Mouse (Mus musculus): ENCODE data around the gene Zfp943. TPM values are rescaled to one million over a fixed set of nuclear protein-coding genes. Genes with fewer than 3 reads are reported as not detected.
"Not testable (repeated sequence)": the region's sequence is repeated elsewhere in the genome, so short reads cannot be mapped to it uniquely, and the experiment has no call there.

Gene Zfp943
- polyA plus RNA-seq, 1 experiment from 2014 or later = 4.8 TPM

GRCm38 (mm10) chr17:22083224-22083623, 120.9 kb downstream of the Zfp943 start:
- H3K27ac ChIP-seq (ENCODE audit: low read depth); ATAC-seq; H3K36me3 ChIP-seq (replicated peaks; ENCODE audit: insufficient read depth, low read length); H3K27me3 ChIP-seq (ENCODE audit: insufficient read depth, low read length); H3K4me1 ChIP-seq (ENCODE audit: insufficient read depth); H3K4me3 ChIP-seq (ENCODE audit: low read depth, low read length); H3K4me2 ChIP-seq (ENCODE audit: low read depth, low read length); H3K9me3 ChIP-seq (ENCODE audit: low read length); H3K9ac ChIP-seq (replicated peaks): not testable (repeated sequence)
- 22% methylated on average over 3 of the region's 3 CpGs for WGBS (ENCODE audit: insufficient replicate concordance)
- DNase-seq = peak; percentile 20
- TF ChIP-seq CTCF (IDR thresholded peaks at IDR 0.05; ENCODE audit: low read depth) = peak; percentile 68

DNA sequence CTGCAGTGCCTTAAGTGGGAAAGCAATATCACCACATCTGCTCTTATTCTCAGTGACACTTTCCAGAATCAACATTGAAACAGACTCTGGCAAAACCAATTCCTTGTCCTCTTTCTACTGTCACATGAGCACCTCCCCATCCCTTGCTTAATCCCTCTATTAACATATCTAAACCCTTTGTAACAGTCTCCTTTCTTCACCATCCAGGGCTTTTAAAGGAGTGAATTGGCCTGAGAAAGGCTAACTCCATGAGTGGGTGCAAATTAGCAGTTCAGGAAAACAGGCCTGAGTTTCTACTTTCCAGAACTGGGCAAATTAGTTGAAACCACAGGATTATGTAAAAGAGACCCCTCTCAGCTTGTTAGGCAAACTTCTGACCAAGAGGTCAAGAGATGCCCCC, 156.4 kb downstream of the Zfp943 start:
- no peaks in the 10 kb centered on the region for H3K9me3 ChIP-seq (ENCODE audit: low read length)
- no peak overlapping the region for H3K27ac ChIP-seq (ENCODE audit: low read depth)
- H3K27me3 ChIP-seq (ENCODE audit: insufficient read depth, low read length) = no peaks in the 10 kb centered on the region
- DNase-seq (no peak), ATAC-seq (no peak)
- no peak for TF ChIP-seq EP300 (IDR thresholded peaks at IDR 0.05; ENCODE audit: low read depth)
- no peak for TF ChIP-seq CTCF (IDR thresholded peaks at IDR 0.05; ENCODE audit: low read depth)
- no peak overlapping the region for H3K4me2 ChIP-seq (ENCODE audit: low read depth, low read length)
- H3K9ac ChIP-seq (replicated peaks) = no peak overlapping the region
- no peak overlapping the region for H3K4me3 ChIP-seq (ENCODE audit: low read depth, low read length)
- H3K4me1 ChIP-seq (ENCODE audit: insufficient read depth) = no peaks in the 10 kb centered on the region
- no peaks in the 10 kb centered on the region for H3K36me3 ChIP-seq (replicated peaks; ENCODE audit: insufficient read depth, low read length)

Other genes starting within 250 kb of the Zfp943 start
- 1.4 and 1.6 TPM in 2 replicates for gene Zfp229, start 231.8 kb upstream of the Zfp943 start, polyA plus RNA-seq (2015; fragmentation: Nextera tagmentation; extraction: Ambion mirVana)
- 1.2 and 1.4 TPM in 2 replicates for gene Zfp820, start 116.8 kb upstream of the Zfp943 start, polyA plus RNA-seq (2015; fragmentation: Nextera tagmentation; extraction: Ambion mirVana)
- gene Zfp995, start 52.6 kb upstream of the Zfp943 start, polyA plus RNA-seq (2015; fragmentation: Nextera tagmentation; extraction: Ambion mirVana) = 1.8 and 2.2 TPM in 2 replicates
- gene Zfp942, start 88 bp upstream of the Zfp943 start, polyA plus RNA-seq (2015; fragmentation: Nextera tagmentation; extraction: Ambion mirVana) = 5.9 and 6.3 TPM in 2 replicates
- 0.36 and 0.48 TPM in 2 replicates for gene Zfp947, start 203.6 kb downstream of the Zfp943 start, polyA plus RNA-seq (2015; fragmentation: Nextera tagmentation; extraction: Ambion mirVana)

Measured in liver, postnatal 0 days (tissue).